Mouse (Mus musculus) ES-E14 (cell line): Measurements from ENCODE around the gene Znfx1.

Source experiments
- CHD2 ChIP-seq: IDR thresholded peaks from 2 replicates; pipeline ENCODE4 v1.6.1; 2014; ENCODE audit warnings: mild to moderate bottlenecking, low read depth, low read length, inconsistent platforms
- HCFC1 ChIP-seq: IDR thresholded peaks from 2 replicates; pipeline ENCODE4 v1.6.1; 2012; ENCODE audit warnings: low read length, inconsistent platforms, borderline replicate concordance; ENCODE audit not compliant: insufficient read depth
- ZC3H11A ChIP-seq: IDR thresholded peaks from 2 replicates; pipeline ENCODE4 v1.6.1; 2012; ENCODE audit warnings: low read depth, mild to moderate bottlenecking, inconsistent platforms, low read length, borderline replicate concordance
- ZNF384 ChIP-seq: IDR thresholded peaks from 2 replicates; pipeline ENCODE4 v1.6.1; 2012; ENCODE audit warnings: low read depth, low read length, inconsistent platforms

- TF ChIP-seq CHD2 (no peak), ZC3H11A (no peak), HCFC1 (no peak), ZNF384 (no peak)
Measured at GRCm38 (mm10) chr2:167055386-167055785, 7.4 kb downstream of the Znfx1 start.
